Mouse (Mus musculus) heart, embryonic 10.5 days (tissue): ENCODE data around the gene Slc39a7. TPM values are rescaled to one million over a fixed set of nuclear protein-coding genes. Genes with fewer than 3 reads are reported as not detected.

Experiments used
- DNase-seq: peaks from one replicate; pipeline ENCODE4 v3.0.0-alpha.2; 2017; ENCODE audit warnings: low spot score
- H3K27ac ChIP-seq: fragments of 300-500 bp; sonication (generic); 2 replicates; pipeline ENCODE4 v1.5.1; 2016; ENCODE audit warnings: mild to moderate bottlenecking
- H3K27me3 ChIP-seq: fragments of 300-500 bp; sonication (generic); 2 replicates; pipeline ENCODE4 v1.6.1; 2016; ENCODE audit warnings: mild to moderate bottlenecking; ENCODE audit not compliant: poor library complexity, insufficient read depth, severe bottlenecking
- H3K36me3 ChIP-seq: fragments of 300-500 bp; sonication (generic); 2 replicates; pipeline ENCODE4 v1.6.1; 2016; ENCODE audit warnings: mild to moderate bottlenecking, moderate library complexity
- H3K4me1 ChIP-seq: fragments of 300-500 bp; sonication (generic); 2 replicates; pipeline ENCODE4 v1.6.1; 2016; ENCODE audit warnings: mild to moderate bottlenecking
- H3K4me3 ChIP-seq: fragments of 300-500 bp; sonication (generic); 2 replicates; pipeline ENCODE4 v1.5.1; 2016; ENCODE audit warnings: mild to moderate bottlenecking, moderate library complexity
- H3K9me3 ChIP-seq: fragments of 300-500 bp; sonication (generic); 2 replicates; pipeline ENCODE4 v1.6.1; 2016; ENCODE audit warnings: mild to moderate bottlenecking, moderate library complexity
- WGBS: fragments of 180-500 bp; shearing (Covaris S2); methylation state at CpG from one replicate; pipeline ENCODE4 v1.1.7; 2016; 5-methylcytosine and 5-hydroxymethylcytosine counted together
- polyA plus RNA-seq: library from polyadenylated mRNA; unstranded; fragments of >200 nt; fragmentation: Nextera tagmentation; extraction: Ambion mirVana; gene quantifications from 2 replicates; pipeline ENCODE4 v1.2.1, GENCODE M21; 2016

The Slc39a7 gene
- 160 and 180 TPM in 2 replicates for polyA plus RNA-seq

GRCm38 (mm10) chr17:34031465-34032173 lies at the start of gene Slc39a7, which contains the start of gene Rxrb:
Gene Slc39a7, minus strand, starts transcription at chr17:34031682.
Gene Rxrb, plus strand, starts transcription at chr17:34031812.
- peak; percentile 98 for DNase-seq
- peak within 1 kb of the TSS; percentile 98 for H3K27ac ChIP-seq
- H3K36me3 ChIP-seq, result peaks cover 54% of the 10 kb centered on the region
- under 1% methylated on average over 88 of the region's 88 CpGs for WGBS
- peak within 1 kb of the TSS; percentile 80 for H3K4me3 ChIP-seq
- peaks cover 65% of the 10 kb centered on the region for H3K4me1 ChIP-seq
- H3K27me3 ChIP-seq, result no peaks in the 10 kb centered on the region
- H3K9me3 ChIP-seq, result no peaks in the 10 kb centered on the region

- Histone ChIP-seq H3K27me3 (peaks cover 34% of the 10 kb centered on the region), H3K9me3 (no peaks in the 10 kb centered on the region), H3K27ac (no peak overlapping the region), H3K36me3 (no peaks in the 10 kb centered on the region), H3K4me1 (no peaks in the 10 kb centered on the region), H3K4me3 (no peak overlapping the region)
- WGBS, result 21% methylated on average over 5 of the region's 5 CpGs
- no peak for DNase-seq
These were observed 48.1 kb upstream of the Slc39a7 start for GRCm38 (mm10) chr17:34079621-34080020.

GRCm38 (mm10) chr17:34079002-34079401 lies 47.5 kb upstream of the Slc39a7 start:
- no peak overlapping the region for H3K4me3 ChIP-seq
- H3K27me3 ChIP-seq, result peaks cover 27% of the 10 kb centered on the region
- 81% methylated on average over 11 of the region's 11 CpGs for WGBS
- no peaks in the 10 kb centered on the region for H3K9me3 ChIP-seq
- H3K4me1 ChIP-seq, result no peaks in the 10 kb centered on the region
- no peak for DNase-seq
- H3K27ac ChIP-seq, result no peak overlapping the region
- no peaks in the 10 kb centered on the region for H3K36me3 ChIP-seq

GRCm38 (mm10) chr17:34078148-34078547 lies 46.7 kb upstream of the Slc39a7 start:
- WGBS, result 58% methylated on average over 4 of the region's 4 CpGs
- H3K36me3 ChIP-seq, result no peaks in the 10 kb centered on the region

GRCm38 (mm10) chr17:34077549-34077948 lies 46.1 kb upstream of the Slc39a7 start:
- Histone ChIP-seq H3K4me3 (no peak overlapping the region), H3K9me3 (no peaks in the 10 kb centered on the region), H3K4me1 (no peaks in the 10 kb centered on the region), H3K36me3 (no peaks in the 10 kb centered on the region), H3K27me3 (peaks cover 26% of the 10 kb centered on the region), H3K27ac (no peak overlapping the region)
- WGBS, result 3% methylated on average over 9 of the region's 9 CpGs
- peak; percentile 86 for DNase-seq

More at GRCm38 (mm10) chr17:34078148-34078547, 46.7 kb upstream of the Slc39a7 start:
- H3K27ac ChIP-seq, result no peak overlapping the region
- peaks cover 26% of the 10 kb centered on the region for H3K27me3 ChIP-seq
- no peak for DNase-seq
- no peaks in the 10 kb centered on the region for H3K4me1 ChIP-seq
- no peaks in the 10 kb centered on the region for H3K9me3 ChIP-seq
- H3K4me3 ChIP-seq, result no peak overlapping the region

GRCm38 (mm10) chr17:34075271-34075670 lies 43.8 kb upstream of the Slc39a7 start:
- H3K27ac ChIP-seq, result no peak overlapping the region
- WGBS, result 37% methylated on average over 7 of the region's 7 CpGs
- no peaks in the 10 kb centered on the region for H3K4me1 ChIP-seq
- DNase-seq, result no peak
- no peaks in the 10 kb centered on the region for H3K36me3 ChIP-seq
- no peak overlapping the region for H3K4me3 ChIP-seq
- peaks cover 20% of the 10 kb centered on the region for H3K27me3 ChIP-seq
- H3K9me3 ChIP-seq, result no peaks in the 10 kb centered on the region

GRCm38 (mm10) chr17:34072091-34072490 lies 40.6 kb upstream of the Slc39a7 start:
- no peak overlapping the region for H3K27ac ChIP-seq
- H3K27me3 ChIP-seq, result peaks cover 26% of the 10 kb centered on the region
- H3K9me3 ChIP-seq, result no peaks in the 10 kb centered on the region
- DNase-seq, result no peak
- no peaks in the 10 kb centered on the region for H3K36me3 ChIP-seq
- no peak overlapping the region for H3K4me3 ChIP-seq
- WGBS, result 64% methylated on average over 5 of the region's 5 CpGs
- no peaks in the 10 kb centered on the region for H3K4me1 ChIP-seq

- H3K9me3 ChIP-seq, result no peaks in the 10 kb centered on the region
- H3K4me3 ChIP-seq, result no peak overlapping the region
- WGBS, result 60% methylated on average over 3 of the region's 3 CpGs
- no peaks in the 10 kb centered on the region for H3K36me3 ChIP-seq
- peaks cover 32% of the 10 kb centered on the region for H3K27me3 ChIP-seq
- DNase-seq, result no peak
- no peak overlapping the region for H3K27ac ChIP-seq
- H3K4me1 ChIP-seq, result no peaks in the 10 kb centered on the region
These were observed 37.4 kb upstream of the Slc39a7 start for GRCm38 (mm10) chr17:34068864-34069263.

- Histone ChIP-seq H3K27me3 (peaks cover 22% of the 10 kb centered on the region), H3K4me1 (0 out of 2 replicates have a peak, but pooled peaks cover 8% of the 10 kb centered on the region)
- WGBS, result 67% methylated on average over 6 of the region's 7 CpGs
These were observed 25.7 kb upstream of the Slc39a7 start for GRCm38 (mm10) chr17:34057224-34057623.

GRCm38 (mm10) chr17:34047404-34048050 lies 16.0 kb upstream of the Slc39a7 start:
- DNase-seq, result no peak
- Histone ChIP-seq H3K9me3 (0 out of 2 replicates have a peak, but pooled peaks cover 9% of the 10 kb centered on the region), H3K36me3 (no peaks in the 10 kb centered on the region), H3K27ac (no peak overlapping the region), H3K27me3 (peaks cover 29% of the 10 kb centered on the region), H3K4me3 (no peak overlapping the region), H3K4me1 (0 out of 2 replicates have a peak, but pooled peaks cover 7% of the 10 kb centered on the region)
- 92% methylated on average over 5 of the region's 5 CpGs for WGBS

More at GRCm38 (mm10) chr17:34057224-34057623, 25.7 kb upstream of the Slc39a7 start:
- Histone ChIP-seq H3K36me3 (no peaks in the 10 kb centered on the region), H3K27ac (no peak overlapping the region), H3K4me3 (no peak overlapping the region), H3K9me3 (no peaks in the 10 kb centered on the region)
- no peak for DNase-seq

- Histone ChIP-seq H3K9me3 (0 out of 2 replicates have a peak, but pooled peaks cover 9% of the 10 kb centered on the region), H3K4me1 (0 out of 2 replicates have a peak, but pooled peaks cover 10% of the 10 kb centered on the region), H3K27ac (no peak overlapping the region), H3K4me3 (no peak overlapping the region), H3K36me3 (no peaks in the 10 kb centered on the region), H3K27me3 (peaks cover 34% of the 10 kb centered on the region)
- WGBS, result 80% methylated on average over 14 of the region's 14 CpGs
- no peak for DNase-seq
These were observed 14.5 kb upstream of the Slc39a7 start for GRCm38 (mm10) chr17:34045941-34046340.

GRCm38 (mm10) chr17:34039562-34040450 lies 8.3 kb upstream of the Slc39a7 start:
- Histone ChIP-seq H3K4me3 (peak overlapping the region; percentile 41), H3K27me3 (peaks cover 67% of the 10 kb centered on the region), H3K4me1 (peaks cover 40% of the 10 kb centered on the region), H3K36me3 (peaks cover 32% of the 10 kb centered on the region), H3K9me3 (no peaks in the 10 kb centered on the region), H3K27ac (no peak overlapping the region)
- no peak for DNase-seq
- 24% methylated on average over 17 of the region's 17 CpGs for WGBS
